Mouse (Mus musculus) C2C12 (cell line): ENCODE measurements around the gene Zfp69.

ENCODE experiments used
- CTCF ChIP-seq: IDR thresholded peaks from one replicate; pipeline ENCODE4 v1.5.1; 2011; ENCODE audit not compliant: control insufficient read depth, insufficient read depth, insufficient read length
- MAX ChIP-seq: IDR thresholded peaks from one replicate; pipeline ENCODE4 v1.6.1; 2011; ENCODE audit warnings: mild to moderate bottlenecking, control low read depth

DNA sequence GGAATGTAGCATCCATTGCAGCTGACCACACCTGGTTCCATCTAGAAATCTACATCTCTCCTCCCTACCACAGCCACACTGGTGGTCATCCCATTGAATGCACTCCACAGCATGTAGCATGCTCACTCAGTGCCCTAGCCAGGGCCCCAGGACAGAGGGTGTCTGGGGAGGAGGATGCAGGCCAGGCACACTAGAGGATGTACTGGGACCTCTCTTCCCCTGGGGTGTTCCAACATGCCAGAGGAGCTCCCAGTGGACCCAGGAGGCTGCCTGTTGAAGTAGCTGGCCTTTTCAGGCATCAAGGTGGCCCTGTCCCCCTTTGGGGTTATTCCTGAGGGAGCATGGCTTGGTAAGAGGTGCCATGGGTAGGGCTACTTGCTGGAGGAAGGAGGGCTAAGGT, 59.5 kb downstream of the Zfp69 start:
- TF ChIP-seq CTCF (no peak), MAX (no peak)
